Mouse (Mus musculus): ENCODE results near the gene Iqgap2.

- TF ChIP-seq ZC3H11A (IDR thresholded peaks at IDR 0.05; ENCODE audit: low read depth, low read length) (no peak), UBTF (IDR thresholded peaks at IDR 0.05; ENCODE audit: low read depth, low read length) (no peak), CTCF (conservative IDR thresholded peaks at IDR 0.05 in 1 of 2, IDR thresholded peaks at IDR 0.05 in 1 of 2; ENCODE audit: low read depth in 2 of 2, low read length in 2 of 2) (no peak), USF1 (IDR thresholded peaks at IDR 0.05; ENCODE audit: low read depth, low read length) (no peak)
Measured at GRCm38 (mm10) chr13:95807106-95807750, 84.5 kb downstream of the Iqgap2 start.
